Mouse (Mus musculus) T-cell, adult 2 months (primary cell): ENCODE data around the gene Mtmr12.
A peak's percentile ranks its signal among the peaks of the same experiment; 100 is the strongest.
"Not testable (repeated sequence)": the region's sequence is repeated elsewhere in the genome, so short reads cannot be mapped to it uniquely, and the experiment has no call there.

Source experiments
- DNase-seq: peaks from one replicate; pipeline ENCODE4 v3.0.0; 2022; ENCODE audit warnings: low spot score

Mtmr12 gene

GRCm38 (mm10) chr15:12212266-12212665 lies 7.4 kb downstream of the Mtmr12 start:
- DNase-seq, result no peak

- no peak for DNase-seq
These were observed 9.9 kb downstream of the Mtmr12 start for GRCm38 (mm10) chr15:12214531-12215414.

GRCm38 (mm10) chr15:12215415-12215718 lies 10.5 kb downstream of the Mtmr12 start:
- no peak for DNase-seq

- DNase-seq, result no peak
These were observed 11.3 kb downstream of the Mtmr12 start for GRCm38 (mm10) chr15:12216119-12216518.

- peak; percentile 22 for DNase-seq
These were observed 12.0 kb downstream of the Mtmr12 start for GRCm38 (mm10) chr15:12216798-12217197.

GRCm38 (mm10) chr15:12217332-12217731 lies 12.5 kb downstream of the Mtmr12 start:
- DNase-seq, result not testable (repeated sequence)

- no peak for DNase-seq
These were observed 13.0 kb downstream of the Mtmr12 start for GRCm38 (mm10) chr15:12217849-12218248.

- no peak for DNase-seq
These were observed 14.0 kb downstream of the Mtmr12 start for GRCm38 (mm10) chr15:12218583-12219382.

- DNase-seq, result no peak
These were observed 16.3 kb downstream of the Mtmr12 start for GRCm38 (mm10) chr15:12221131-12221530.

GRCm38 (mm10) chr15:12222564-12223302 lies 17.9 kb downstream of the Mtmr12 start:
- no peak for DNase-seq

- DNase-seq, result no peak
These were observed 18.6 kb downstream of the Mtmr12 start for GRCm38 (mm10) chr15:12223393-12223792.

- no peak for DNase-seq
These were observed 19.4 kb downstream of the Mtmr12 start for GRCm38 (mm10) chr15:12224239-12224638.

GRCm38 (mm10) chr15:12225062-12225461 lies 20.2 kb downstream of the Mtmr12 start:
- DNase-seq, result no peak

GRCm38 (mm10) chr15:12226908-12227307 lies 22.1 kb downstream of the Mtmr12 start:
- no peak for DNase-seq

- DNase-seq, result no peak
These were observed 22.5 kb downstream of the Mtmr12 start for GRCm38 (mm10) chr15:12227355-12227754.

GRCm38 (mm10) chr15:12229603-12230242 lies 24.9 kb downstream of the Mtmr12 start:
- peak; percentile 64 for DNase-seq

GRCm38 (mm10) chr15:12230243-12230935 lies 25.6 kb downstream of the Mtmr12 start:
- DNase-seq, result peak; percentile 69

- DNase-seq, result no peak
These were observed 26.6 kb downstream of the Mtmr12 start for GRCm38 (mm10) chr15:12231462-12231861.

- DNase-seq, result no peak
These were observed 27.6 kb downstream of the Mtmr12 start for GRCm38 (mm10) chr15:12232429-12232828.

GRCm38 (mm10) chr15:12233021-12233420 lies 28.2 kb downstream of the Mtmr12 start:
- no peak for DNase-seq

- DNase-seq, result no peak
These were observed 30.7 kb downstream of the Mtmr12 start for GRCm38 (mm10) chr15:12235559-12235958.
